Mouse (Mus musculus): ENCODE measurements at regions not wholly inside any gene's neighbourhood (a gene's known extent, or its start where the extent isn't known, plus 50 kb on each side); places are given as distances from the start of the nearest gene placed in this dataset.

DNA sequence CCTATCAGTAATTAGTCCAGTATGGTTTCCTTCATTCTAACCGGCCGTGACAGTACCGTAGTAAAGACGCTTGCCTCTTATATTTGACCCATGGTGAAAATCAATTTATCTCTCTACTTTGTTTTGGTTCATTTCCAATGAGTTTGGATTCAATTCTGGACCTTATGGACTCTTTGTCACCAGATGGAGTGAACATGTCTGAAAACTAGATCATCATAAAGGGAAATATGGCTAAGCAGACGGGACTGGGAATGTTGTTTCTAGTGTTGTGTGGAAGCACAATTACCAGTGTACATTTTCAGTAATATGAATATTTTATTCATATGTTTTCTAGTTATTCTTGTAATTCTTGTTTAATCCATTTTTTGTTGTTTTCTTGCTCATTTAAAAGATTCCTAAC is 261.4 kb downstream of the Ins1 start:
- Histone ChIP-seq H3K27me3 (no peaks in the 10 kb centered on the region), H3K4me2 (replicated peaks) (no peak overlapping the region), H3K9me3 (peaks cover 6% of the 10 kb centered on the region), H3K4me3 (replicated peaks) (no peak overlapping the region), H3K4me1 (replicated peaks) (no peaks in the 10 kb centered on the region), H3K27ac (no peak overlapping the region), H3K9ac (replicated peaks) (no peak overlapping the region), H3K36me3 (no peaks in the 10 kb centered on the region)
- 96% methylated on average over 5 of the region's 5 CpGs for WGBS
- ATAC-seq = no peak

DNA sequence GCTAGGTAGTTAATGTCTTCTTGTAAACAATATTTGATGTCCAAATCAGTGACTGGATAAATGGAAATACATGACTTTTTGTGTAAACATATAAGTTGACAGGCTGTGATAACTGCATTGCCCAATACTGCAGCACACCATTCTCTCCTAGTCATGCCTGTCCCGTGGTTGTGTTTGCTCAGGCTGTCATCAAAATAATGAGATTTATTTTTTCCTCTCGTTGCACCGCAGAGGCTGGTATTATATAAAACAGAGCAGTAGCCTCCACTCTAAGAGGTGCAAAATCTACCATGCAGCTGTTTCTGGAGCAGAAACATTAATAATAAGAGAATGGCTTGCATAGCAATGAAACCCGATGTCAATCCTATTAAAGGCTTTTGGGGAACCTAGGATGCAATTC is 239.2 kb downstream of the Ins1 start:
- Histone ChIP-seq H3K9ac (replicated peaks) (no peak overlapping the region), H3K4me3 (replicated peaks) (no peak overlapping the region), H3K27ac (0 out of 2 replicates have a peak overlapping the region, but pooled peaks have one; percentile 49), H3K36me3 (no peaks in the 10 kb centered on the region), H3K9me3 (peaks cover 6% of the 10 kb centered on the region), H3K4me1 (replicated peaks) (no peaks in the 10 kb centered on the region), H3K27me3 (no peaks in the 10 kb centered on the region), H3K4me2 (replicated peaks) (no peak overlapping the region)
- ATAC-seq = 0 out of 2 replicates have a peak, but pooled peaks have one; percentile 20
- WGBS = 37% methylated on average over 4 of the region's 4 CpGs

Measured in midbrain, embryonic 13.5 days (tissue).